Mouse (Mus musculus) limb, embryonic 10.5 days (tissue): ENCODE measurements around the gene Pgf. TPM values are rescaled to one million over a fixed set of nuclear protein-coding genes. Genes with fewer than 3 reads are reported as not detected.

Experiments used
- DNase-seq: peaks from one replicate; pipeline ENCODE4 v3.0.0-alpha.2; 2017; ENCODE audit warnings: low spot score
- H3K27ac ChIP-seq: fragments of 300-500 bp; sonication (generic); 2 replicates; pipeline ENCODE4 v1.5.1; 2016; ENCODE audit warnings: mild to moderate bottlenecking
- H3K27me3 ChIP-seq: fragments of 300-500 bp; sonication (generic); 2 replicates; pipeline ENCODE4 v1.6.1; 2016; ENCODE audit warnings: low read depth, mild to moderate bottlenecking; ENCODE audit not compliant: poor library complexity, severe bottlenecking
- H3K36me3 ChIP-seq: fragments of 300-500 bp; sonication (generic); 2 replicates; pipeline ENCODE4 v1.6.1; 2016; ENCODE audit warnings: mild to moderate bottlenecking, moderate library complexity
- H3K4me1 ChIP-seq: fragments of 300-500 bp; sonication (generic); 2 replicates; pipeline ENCODE4 v1.6.1; 2016
- H3K4me3 ChIP-seq: fragments of 300-500 bp; sonication (generic); 2 replicates; pipeline ENCODE4 v1.5.1; 2016; ENCODE audit warnings: mild to moderate bottlenecking, moderate library complexity
- H3K9me3 ChIP-seq: fragments of 300-500 bp; sonication (generic); replicated peaks from 2 replicates; pipeline ENCODE4 v1.6.1; 2016; ENCODE audit warnings: mild to moderate bottlenecking
- WGBS: fragments of 180-500 bp; shearing (Covaris S2); methylation state at CpG from one replicate; pipeline ENCODE4 v1.1.7; 2016; 5-methylcytosine and 5-hydroxymethylcytosine counted together
- polyA plus RNA-seq: library from polyadenylated mRNA; unstranded; fragments of >200 nt; fragmentation: Nextera tagmentation; extraction: Ambion mirVana; gene quantifications from 2 replicates; pipeline ENCODE4 v1.2.1, GENCODE M21; 2016

Pgf gene
- polyA plus RNA-seq, 1 experiment from 2014 or later, result 9.6 TPM

DNA sequence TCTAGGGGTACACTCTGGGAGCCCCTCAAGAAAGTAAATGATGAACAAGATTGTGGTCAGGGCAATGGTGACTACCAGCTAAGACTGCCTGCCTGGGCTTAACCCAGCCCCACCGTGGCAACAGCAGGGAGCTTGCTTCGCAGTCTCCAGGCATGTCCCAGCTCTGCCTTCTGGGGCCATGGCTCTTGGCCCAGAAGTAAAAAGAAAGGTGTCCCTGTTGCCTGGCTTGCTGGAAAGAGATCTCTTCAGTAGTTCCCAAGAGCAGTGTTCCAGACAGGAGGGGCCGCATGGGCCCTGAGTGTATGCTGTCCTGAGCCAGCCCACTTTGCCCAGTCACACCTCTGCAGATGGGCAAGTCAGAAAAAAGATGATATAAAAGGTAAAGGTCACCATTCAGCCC is 7.7 kb downstream of the Pgf start:
- Histone ChIP-seq H3K36me3 (peaks cover 12% of the 10 kb centered on the region; the same call in 1 of the 2 replicates), H3K9me3 (no peaks in the 10 kb centered on the region), H3K27ac (peak overlapping the region; percentile 37), H3K4me3 (no peak overlapping the region), H3K4me1 (peaks cover 35% of the 10 kb centered on the region), H3K27me3 (peaks cover 46% of the 10 kb centered on the region)
- DNase-seq, result no peak
- 51% methylated on average over 3 of the region's 3 CpGs for WGBS

DNA sequence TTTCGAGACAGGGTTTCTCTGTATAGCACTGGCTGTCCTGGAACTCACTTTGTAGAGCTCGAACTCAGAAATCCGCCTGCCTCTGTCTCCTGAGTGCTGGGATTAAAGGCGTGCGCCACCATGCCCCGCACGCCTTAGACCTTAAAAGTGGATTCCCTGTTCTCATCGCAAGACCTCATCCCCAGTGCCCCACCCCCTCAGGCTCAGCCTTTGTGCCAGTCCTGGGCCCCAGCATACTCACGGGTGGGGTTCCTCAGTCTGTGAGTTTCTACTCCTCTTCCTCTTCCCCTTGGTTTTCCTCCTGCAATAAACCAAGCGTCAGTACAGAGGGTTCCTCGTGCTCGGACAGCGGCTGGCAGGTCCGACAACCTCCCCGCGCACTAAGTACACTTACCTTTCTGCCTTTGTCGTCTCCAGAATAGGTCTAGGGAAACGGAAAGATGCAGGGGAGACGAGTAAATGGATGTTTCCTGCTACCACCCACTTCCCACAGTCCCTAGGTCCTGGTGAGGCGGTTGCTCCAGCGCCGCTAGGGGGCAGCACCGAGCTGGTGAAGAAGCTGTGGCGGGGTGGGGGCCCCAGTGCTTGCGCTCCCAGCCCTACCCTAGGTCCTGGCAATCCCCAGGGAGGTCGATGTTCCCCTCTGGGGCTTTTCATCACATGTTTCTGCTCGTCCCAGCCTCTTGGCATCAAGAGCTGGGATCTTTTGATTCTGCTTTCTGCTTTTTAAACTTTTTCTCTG is 8.3 kb downstream of the Pgf start:
- Histone ChIP-seq H3K4me3 (peak overlapping the region; percentile 22), H3K27me3 (peaks cover 40% of the 10 kb centered on the region), H3K4me1 (peaks cover 31% of the 10 kb centered on the region), H3K27ac (peak overlapping the region; percentile 37), H3K9me3 (no peaks in the 10 kb centered on the region), H3K36me3 (peaks cover 12% of the 10 kb centered on the region; the same call in 1 of the 2 replicates)
- 30% methylated on average over 27 of the region's 27 CpGs for WGBS
- DNase-seq, result peak; percentile 94

DNA sequence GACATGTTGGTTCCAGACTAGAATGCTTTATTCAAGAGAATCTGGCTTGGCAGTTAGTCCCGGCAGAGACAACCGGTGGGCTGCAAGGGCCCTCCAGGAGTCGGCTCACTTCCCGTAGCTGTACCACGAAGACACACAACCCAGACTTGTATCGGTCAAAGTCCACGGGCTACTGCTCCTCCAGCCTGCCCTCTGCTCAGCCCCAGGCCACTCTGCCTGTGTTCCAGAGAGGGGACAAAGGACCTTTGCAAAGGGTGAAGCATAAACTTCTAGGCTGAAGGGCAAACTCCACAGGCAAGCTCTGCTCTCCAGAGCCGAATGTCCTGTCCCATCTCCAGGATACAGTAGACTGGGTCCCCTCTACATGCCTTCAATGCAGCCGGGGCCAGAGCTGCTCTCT is 11.0 kb downstream of the Pgf start:
- H3K9me3 ChIP-seq, result no peaks in the 10 kb centered on the region
- no peak for DNase-seq
- H3K4me3 ChIP-seq, result no peak overlapping the region
- peaks cover 12% of the 10 kb centered on the region; the same call in 1 of the 2 replicates for H3K36me3 ChIP-seq
- H3K27ac ChIP-seq, result no peak overlapping the region
- H3K4me1 ChIP-seq, result peaks cover 13% of the 10 kb centered on the region
- 89% methylated on average over 9 of the region's 9 CpGs for WGBS
- peaks cover 17% of the 10 kb centered on the region for H3K27me3 ChIP-seq

DNA sequence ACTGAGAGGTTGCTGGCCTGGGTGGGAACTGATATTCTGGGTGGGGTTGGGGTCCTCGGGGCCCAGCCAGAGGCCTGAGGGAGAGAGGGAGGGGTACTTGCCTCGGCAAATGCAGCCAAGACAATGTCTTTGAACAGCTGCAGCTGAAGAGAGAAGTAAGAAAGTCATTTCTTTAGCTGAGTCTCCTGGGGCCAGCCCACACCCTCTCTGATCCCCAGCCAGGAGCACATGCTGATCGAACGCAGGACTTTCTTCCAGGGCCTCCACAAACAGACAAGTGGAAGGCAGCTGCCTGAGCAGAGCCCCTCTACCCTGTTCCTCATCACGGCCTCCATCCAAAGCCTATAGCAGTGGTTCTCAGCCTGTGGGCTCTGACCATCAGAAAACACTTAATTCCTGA is 12.6 kb downstream of the Pgf start:
- 87% methylated on average over 5 of the region's 5 CpGs for WGBS
- Histone ChIP-seq H3K36me3 (peaks cover 9% of the 10 kb centered on the region; the same call in 1 of the 2 replicates), H3K27me3 (peaks cover 2% of the 10 kb centered on the region), H3K4me1 (peaks cover 9% of the 10 kb centered on the region), H3K9me3 (no peaks in the 10 kb centered on the region), H3K4me3 (no peak overlapping the region), H3K27ac (no peak overlapping the region)
- DNase-seq, result no peak

DNA sequence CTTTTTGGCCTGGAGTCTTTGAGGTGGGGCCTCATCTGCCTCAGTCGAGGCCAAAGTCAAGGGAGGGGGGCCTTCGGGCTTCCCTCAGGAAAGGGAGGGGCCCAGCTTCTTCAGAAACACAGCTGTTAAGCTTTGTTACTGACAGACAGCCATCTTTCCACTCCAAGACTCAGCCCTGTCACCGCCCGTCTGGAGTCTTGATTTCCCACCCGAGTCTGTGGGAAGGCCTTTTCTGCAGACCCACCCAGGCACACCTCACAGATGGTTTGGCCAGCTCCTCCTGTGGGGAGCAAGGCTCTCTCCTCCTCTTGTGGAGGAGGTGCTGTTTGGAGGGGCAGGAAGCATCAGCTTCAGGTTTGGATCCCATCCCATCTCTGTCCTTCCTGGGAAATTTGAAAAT is 18.0 kb downstream of the Pgf start:
- peaks cover 6% of the 10 kb centered on the region for H3K4me1 ChIP-seq
- WGBS, result 85% methylated on average over 5 of the region's 5 CpGs
- H3K27ac ChIP-seq, result no peak overlapping the region
- no peaks in the 10 kb centered on the region for H3K9me3 ChIP-seq
- 0 out of 2 replicates have a peak, but pooled peaks cover 3% of the 10 kb centered on the region for H3K27me3 ChIP-seq
- H3K4me3 ChIP-seq, result no peak overlapping the region
- H3K36me3 ChIP-seq, result no peaks in the 10 kb centered on the region
- DNase-seq, result no peak

DNA sequence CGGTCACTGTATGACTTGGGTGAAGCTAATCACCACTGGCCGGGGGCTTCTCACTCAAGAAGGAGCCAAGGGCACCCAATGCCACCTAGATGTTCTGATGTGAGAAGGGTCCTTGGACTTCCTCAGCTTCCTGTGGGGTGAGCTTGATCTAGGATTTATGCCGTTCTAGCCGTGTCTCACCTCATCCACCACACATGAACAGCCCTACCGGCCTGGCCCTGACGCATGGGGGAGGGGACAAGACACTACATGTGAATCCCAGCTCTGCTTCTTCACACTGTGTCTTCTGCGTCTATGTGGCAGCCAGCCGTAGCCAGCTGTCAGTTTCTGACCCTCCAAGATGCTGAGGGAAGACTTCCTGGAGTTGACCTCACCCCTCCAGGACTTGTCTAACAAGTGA is 18.8 kb downstream of the Pgf start:
- 92% methylated on average over 8 of the region's 8 CpGs for WGBS
- Histone ChIP-seq H3K4me1 (peaks cover 6% of the 10 kb centered on the region), H3K4me3 (no peak overlapping the region), H3K9me3 (no peaks in the 10 kb centered on the region), H3K27ac (no peak overlapping the region), H3K36me3 (no peaks in the 10 kb centered on the region), H3K27me3 (0 out of 2 replicates have a peak, but pooled peaks cover 3% of the 10 kb centered on the region)
- no peak for DNase-seq

DNA sequence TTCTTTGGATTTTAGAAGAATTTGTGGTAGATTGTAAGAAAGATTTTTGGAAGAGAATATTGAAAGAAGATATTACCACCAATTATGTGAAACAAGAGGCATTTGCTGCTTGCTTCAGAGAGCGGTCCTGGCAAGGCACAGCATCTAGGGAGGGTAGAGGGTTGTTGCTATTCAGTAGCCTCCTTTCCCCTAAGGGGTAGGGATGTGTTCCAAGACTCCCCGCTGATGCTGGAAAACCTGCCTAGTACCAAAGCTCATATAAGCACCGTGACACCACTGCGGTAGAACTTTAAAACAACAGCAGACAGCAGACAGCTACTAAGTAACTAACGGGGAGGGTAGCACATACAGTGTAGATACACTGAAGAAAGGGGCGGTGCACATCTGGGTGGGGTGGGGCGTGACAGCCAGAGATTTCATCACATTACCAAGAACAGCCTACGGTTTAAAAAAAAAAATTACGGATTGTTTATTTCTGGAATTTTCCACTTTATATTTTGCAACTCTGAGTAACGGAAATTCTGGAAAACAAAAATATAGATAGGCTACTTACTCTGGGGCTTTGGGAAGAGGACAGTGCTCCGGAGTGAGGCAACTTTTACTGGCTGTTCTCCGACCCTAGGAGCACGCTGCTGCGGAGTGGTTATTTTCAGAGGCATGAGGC is 19.7 kb downstream of the Pgf start:
- Histone ChIP-seq H3K4me1 (peaks cover 6% of the 10 kb centered on the region), H3K27me3 (0 out of 2 replicates have a peak, but pooled peaks cover 3% of the 10 kb centered on the region), H3K27ac (no peak overlapping the region), H3K4me3 (no peak overlapping the region), H3K9me3 (no peaks in the 10 kb centered on the region), H3K36me3 (no peaks in the 10 kb centered on the region)
- WGBS, result 89% methylated on average over 14 of the region's 14 CpGs
- DNase-seq, result no peak

DNA sequence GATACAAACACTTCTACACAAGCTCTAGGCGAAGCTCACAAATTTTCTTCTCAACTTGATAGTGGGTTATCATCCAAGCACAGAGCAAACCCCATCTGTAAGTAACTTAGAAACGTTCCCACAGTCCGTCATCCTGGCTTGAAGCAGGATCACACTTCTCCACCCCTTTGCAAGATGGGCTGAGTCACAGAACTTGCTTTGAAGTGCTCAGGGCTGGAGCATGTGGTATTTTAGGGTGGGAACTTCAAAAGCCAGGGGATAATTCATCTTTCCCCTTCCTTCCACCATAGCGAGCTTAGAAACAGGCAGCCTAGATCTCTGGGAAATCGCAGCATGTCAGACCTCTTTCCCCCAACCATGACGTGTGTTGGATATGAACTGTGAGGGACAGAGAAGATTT is 21.3 kb downstream of the Pgf start:
- Histone ChIP-seq H3K36me3 (no peaks in the 10 kb centered on the region), H3K9me3 (no peaks in the 10 kb centered on the region), H3K4me1 (peaks cover 7% of the 10 kb centered on the region), H3K27me3 (peaks cover 11% of the 10 kb centered on the region), H3K4me3 (no peak overlapping the region), H3K27ac (no peak overlapping the region)
- DNase-seq, result no peak
- 18% methylated on average over 6 of the region's 6 CpGs for WGBS

DNA sequence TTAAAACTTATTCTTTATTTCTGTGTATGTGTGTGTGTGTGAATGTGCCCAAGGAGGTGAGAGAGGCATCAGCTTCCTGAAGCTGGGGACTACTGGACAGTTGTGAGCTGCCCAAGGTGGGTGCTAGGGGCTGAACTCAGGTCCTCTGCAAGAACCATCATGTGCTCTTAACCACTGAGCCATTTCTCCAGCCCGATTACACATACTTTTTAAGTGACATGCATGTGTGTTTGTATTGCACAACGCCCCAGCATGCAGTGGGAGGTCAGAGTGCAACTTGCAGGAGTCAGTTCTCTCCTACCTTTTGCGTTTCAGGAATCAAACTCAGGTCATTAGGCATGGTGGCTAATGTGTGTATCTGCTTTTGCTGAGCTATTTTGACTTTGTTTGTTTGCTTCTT is 24.6 kb downstream of the Pgf start:
- H3K9me3 ChIP-seq, result no peaks in the 10 kb centered on the region
- H3K36me3 ChIP-seq, result no peaks in the 10 kb centered on the region
- 77% methylated on average over 3 of the region's 3 CpGs for WGBS
- H3K4me1 ChIP-seq, result peaks cover 18% of the 10 kb centered on the region
- no peak overlapping the region for H3K27ac ChIP-seq
- DNase-seq, result no peak
- peaks cover 39% of the 10 kb centered on the region for H3K27me3 ChIP-seq
- no peak overlapping the region for H3K4me3 ChIP-seq

DNA sequence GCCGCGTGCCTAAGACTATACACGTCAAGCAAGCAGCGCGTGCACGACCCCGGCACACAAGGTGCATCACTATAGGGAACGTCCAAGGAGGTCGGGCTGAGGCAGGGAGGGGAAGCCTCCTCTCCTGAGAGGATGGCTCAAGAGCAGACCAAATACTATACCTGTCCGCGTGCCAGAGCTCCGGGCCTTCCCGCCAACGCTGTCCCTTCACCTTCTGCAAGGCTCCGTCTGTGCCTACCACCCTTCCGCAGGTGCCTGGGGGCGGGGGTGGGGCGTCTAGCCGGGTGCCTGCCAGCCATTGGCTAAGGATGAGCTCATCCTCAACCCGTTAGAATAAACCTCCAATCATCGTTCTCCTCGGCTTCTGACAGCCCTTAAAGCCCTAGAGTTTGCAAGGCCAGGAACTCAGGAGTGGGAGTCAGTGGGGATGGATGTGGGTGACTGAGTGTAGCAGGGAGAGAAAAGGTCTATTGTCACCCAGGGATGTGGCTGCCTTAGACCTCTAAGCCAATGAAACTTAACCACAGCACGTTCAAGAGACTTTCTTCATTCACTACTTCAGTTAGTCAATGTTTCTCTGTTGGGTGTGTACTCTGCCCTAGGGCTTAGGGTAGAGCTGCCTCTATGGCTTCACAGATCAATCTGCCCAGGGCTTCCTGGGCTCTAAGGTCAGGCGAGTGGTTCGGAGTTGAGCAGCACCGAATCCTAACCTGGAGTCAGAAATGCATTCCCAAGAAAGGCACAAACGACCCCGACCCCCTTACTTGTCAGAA is 26.4 kb downstream of the Pgf start, which contains the start of gene Rps6kl1:
Gene Rps6kl1 (minus strand): TSS at position 263 of the 773 bp plus-strand sequence.
- Histone ChIP-seq H3K27me3 (peaks cover 48% of the 10 kb centered on the region), H3K27ac (0 out of 2 replicates have a peak within 1 kb of the TSS, but pooled peaks have one; percentile 28), H3K9me3 (no peaks in the 10 kb centered on the region), H3K36me3 (no peaks in the 10 kb centered on the region), H3K4me1 (peaks cover 24% of the 10 kb centered on the region), H3K4me3 (peak within 1 kb of the TSS; percentile 38)
- no peak for DNase-seq
- WGBS, result 17% methylated on average over 28 of the region's 28 CpGs

DNA sequence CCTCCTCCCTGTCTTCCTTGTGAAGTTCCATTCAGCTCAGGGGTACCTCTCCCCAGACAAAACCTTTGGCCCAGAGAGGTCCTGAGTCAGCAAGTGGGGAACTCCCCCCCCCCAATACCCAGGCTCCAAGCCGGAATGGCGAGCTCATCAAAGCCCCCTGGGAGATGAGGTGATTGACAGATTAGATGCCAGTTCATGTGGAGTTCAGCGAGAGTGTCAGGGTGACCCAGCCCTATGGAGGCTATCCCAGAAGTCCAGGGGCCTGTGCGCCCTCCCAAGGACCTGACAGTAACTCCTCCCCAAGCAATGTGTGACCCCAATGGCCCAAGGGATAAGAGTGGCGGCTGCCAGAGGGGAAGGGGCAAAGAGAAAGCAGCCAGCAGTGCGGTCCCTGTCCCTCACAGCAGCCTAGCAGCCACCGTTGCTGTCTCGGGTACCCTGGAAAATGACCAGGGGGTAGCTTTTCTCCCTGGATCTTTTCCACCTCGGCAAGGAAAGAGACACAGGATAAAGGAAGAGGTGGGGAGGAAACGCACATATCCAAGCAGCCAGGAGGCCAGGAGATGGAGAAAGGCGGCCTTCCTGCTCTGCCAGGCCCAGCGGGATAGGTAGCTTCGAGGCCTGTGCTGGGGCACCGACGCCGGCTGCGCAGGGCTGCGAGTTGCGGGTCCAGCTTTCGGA is 27.1 kb downstream of the Pgf start:
- peaks cover 28% of the 10 kb centered on the region for H3K4me1 ChIP-seq
- 0 out of 2 replicates have a peak overlapping the region, but pooled peaks have one; percentile 28 for H3K27ac ChIP-seq
- H3K27me3 ChIP-seq, result peaks cover 47% of the 10 kb centered on the region
- no peaks in the 10 kb centered on the region for H3K9me3 ChIP-seq
- no peak for DNase-seq
- 7% methylated on average over 20 of the region's 20 CpGs for WGBS
- H3K36me3 ChIP-seq, result no peaks in the 10 kb centered on the region
- H3K4me3 ChIP-seq, result peak overlapping the region; percentile 38

DNA sequence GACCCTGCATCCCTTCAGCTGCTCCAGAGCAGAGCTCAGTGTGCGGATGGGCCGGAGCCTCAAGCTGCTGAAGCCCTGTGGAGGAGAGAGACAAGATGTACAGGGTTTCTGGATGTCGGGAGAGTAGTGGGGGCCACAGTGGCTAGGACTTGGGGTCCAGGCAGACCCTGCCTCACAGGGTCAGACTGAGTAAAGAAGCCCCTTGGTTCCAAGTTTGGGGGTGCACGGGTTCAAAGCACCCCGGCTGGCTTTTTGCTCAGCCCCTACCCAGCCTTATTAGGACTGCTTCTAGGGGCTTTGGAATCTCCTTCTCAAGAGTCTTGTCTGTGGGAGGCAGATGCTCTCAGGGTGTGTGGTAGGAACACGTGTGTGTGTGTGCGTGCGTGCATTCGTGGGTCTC is 30.7 kb downstream of the Pgf start:
- H3K27me3 ChIP-seq, result peaks cover 43% of the 10 kb centered on the region
- H3K9me3 ChIP-seq, result no peaks in the 10 kb centered on the region
- no peak overlapping the region for H3K4me3 ChIP-seq
- no peak for DNase-seq
- H3K27ac ChIP-seq, result 0 out of 2 replicates have a peak overlapping the region, but pooled peaks have one; percentile 37
- peaks cover 34% of the 10 kb centered on the region for H3K4me1 ChIP-seq
- 82% methylated on average over 9 of the region's 9 CpGs for WGBS
- no peaks in the 10 kb centered on the region for H3K36me3 ChIP-seq
